Mouse (Mus musculus) lung, postnatal 0 days (tissue): ENCODE measurements at regions not wholly inside any gene's neighbourhood (a gene's known extent, or its start where the extent isn't known, plus 50 kb on each side); places are given as distances from the start of the nearest gene placed in this dataset.

ENCODE experiments used
- CTCF ChIP-seq: IDR thresholded peaks from 2 replicates; pipeline ENCODE4 v1.5.1; 2016; ENCODE audit warnings: antibody characterized with exemption, mild to moderate bottlenecking
- EP300 ChIP-seq: IDR thresholded peaks from 2 replicates; pipeline ENCODE4 v1.6.1; 2016; ENCODE audit warnings: antibody characterized with exemption, mild to moderate bottlenecking, control low read depth

DNA sequence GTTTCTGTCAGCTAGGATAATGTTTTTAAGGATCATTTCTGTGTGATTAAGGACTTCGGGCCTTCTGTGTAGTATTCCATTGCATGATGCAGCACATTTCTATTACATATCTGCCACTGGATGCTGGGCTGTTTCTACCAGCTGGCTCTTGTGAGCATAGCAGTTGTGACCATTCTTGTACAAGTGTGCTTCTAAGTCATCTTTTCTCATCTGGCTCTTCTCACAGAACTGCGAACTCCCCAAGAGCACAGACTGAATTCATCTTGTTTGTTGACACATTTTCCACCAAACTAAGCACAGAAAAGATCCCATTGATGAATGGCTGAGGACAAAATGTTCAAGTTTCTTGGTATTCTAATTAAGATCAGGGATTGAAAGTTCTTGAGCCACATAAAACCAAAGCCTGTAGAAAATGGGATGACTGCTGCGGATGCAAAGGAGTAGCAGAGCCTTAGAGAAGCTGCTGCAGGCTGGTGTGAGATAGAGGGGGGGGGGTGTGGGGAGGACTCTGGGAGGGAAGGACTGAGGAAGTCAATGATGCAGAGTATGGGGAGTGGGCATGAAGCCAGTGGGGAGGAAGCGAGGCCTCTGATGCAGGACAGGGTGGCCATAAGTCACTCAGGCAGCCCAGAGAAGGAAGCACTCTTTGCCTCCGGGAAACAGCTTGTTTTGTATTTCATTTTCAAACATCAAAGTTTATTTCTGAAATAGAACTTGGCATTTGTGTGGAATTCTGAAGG, 97.1 kb upstream of the Dab1 start:
- TF ChIP-seq CTCF (no peak), EP300 (no peak)
